Mouse (Mus musculus): ENCODE results near the gene Iscu.

DNA sequence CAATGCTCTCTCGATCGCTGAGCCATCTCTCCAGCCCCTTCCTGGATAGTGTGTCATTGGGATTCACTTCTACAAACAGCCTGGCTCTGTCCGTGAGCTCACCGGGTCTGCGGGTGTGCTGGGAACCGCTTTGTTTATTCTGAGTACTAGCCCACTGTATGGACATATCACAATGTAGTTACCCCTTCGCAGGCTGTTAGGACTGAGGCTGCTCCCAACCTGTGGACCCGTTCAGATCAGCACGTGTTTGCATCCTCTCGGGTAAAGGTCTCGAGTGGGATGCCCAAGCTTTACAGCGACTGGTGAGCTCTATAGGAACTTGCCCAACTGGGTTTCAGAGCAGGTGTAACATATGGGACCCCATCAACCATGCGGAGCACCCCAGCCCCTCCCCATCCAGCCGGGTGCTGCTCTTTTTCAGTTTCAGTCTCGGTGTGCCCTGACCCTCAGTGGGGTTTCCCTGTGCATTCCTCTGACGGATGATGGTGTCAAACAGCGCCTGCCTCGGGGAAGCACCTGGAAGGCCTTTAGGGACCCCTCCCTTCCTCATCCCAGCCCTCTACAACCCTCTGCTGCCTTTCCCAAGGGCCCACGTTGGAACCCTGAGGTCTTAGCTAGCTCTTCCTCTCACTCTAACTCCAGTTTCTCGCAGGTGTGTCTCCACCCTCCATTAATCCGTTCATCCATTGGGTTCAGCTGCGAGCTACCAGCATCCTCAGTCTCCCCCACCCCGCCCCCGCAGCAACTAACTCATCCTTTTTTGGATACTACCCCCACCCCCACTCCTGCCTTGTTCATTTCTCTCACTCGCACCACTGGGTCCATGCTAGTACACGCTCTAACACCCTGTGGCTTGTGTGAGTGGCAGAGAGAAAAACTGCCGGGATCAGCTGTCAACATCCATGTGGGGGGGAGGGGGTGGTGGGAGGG is 41.8 kb downstream of the Iscu start:
- no peak for TF ChIP-seq CTCF (IDR thresholded peaks at IDR 0.05; ENCODE audit: borderline replicate concordance, insufficient read depth, low read depth, low read length)
- no peak for TF ChIP-seq POLR2A (IDR thresholded peaks at IDR 0.05; ENCODE audit: borderline replicate concordance, insufficient read depth, low read length)
